Comparison of ENCODE assay signal across 21 mouse cellular contexts in genomic region chr6:136340669-136341068, GRCm38 (mm10). TPM values are rescaled to one million over a fixed set of nuclear protein-coding genes. Genes with fewer than 3 reads are reported as not detected.
"Had no signal": no experiment of that assay in that cellular context is flagged by ENCODE, and none has a peak within 500 bp of the region (broad histone marks: within the 10 kb centered on the region; RNA-seq: fewer than 3 reads in every experiment).

No protein-coding gene starts in this region.

- DNase-seq: kidney, postnatal 14 days; layer of hippocampus, postnatal 36 days; liver, embryonic 13.5 days; liver, postnatal 0 days; lung, postnatal 36 days; midbrain, embryonic 14.5 days; right cerebral cortex, adult 18-20 months; right cerebral cortex, postnatal 25 days; thymus, postnatal 4 days had no signal

- H3K27me3 ChIP-seq: liver, embryonic 13.5 days; neural tube, embryonic 15.5 days had no signal

- H3K27ac ChIP-seq: limb, embryonic 15.5 days; liver, embryonic 13.5 days; midbrain, embryonic 10.5 days; neural tube, embryonic 15.5 days had no signal

- H3K9ac ChIP-seq: limb, embryonic 15.5 days; liver, embryonic 13.5 days; liver, postnatal 0 days; neural tube, embryonic 15.5 days had no signal

- H3K36me3 ChIP-seq: limb, embryonic 15.5 days; liver, embryonic 13.5 days; midbrain, embryonic 10.5 days; neural tube, embryonic 15.5 days had no signal

- H3K4me1 ChIP-seq: limb, embryonic 15.5 days; liver, embryonic 13.5 days; midbrain, embryonic 10.5 days; neural tube, embryonic 15.5 days had no signal

- ATAC-seq: liver, postnatal 0 days; lung, postnatal 0 days had no signal

- H3K9me3 ChIP-seq: limb, embryonic 15.5 days; liver, embryonic 13.5 days; midbrain, embryonic 10.5 days; neural tube, embryonic 15.5 days had no signal

- H3K4me3 ChIP-seq: limb, embryonic 15.5 days; liver, embryonic 13.5 days; midbrain, embryonic 10.5 days; myocyte; neural tube, embryonic 15.5 days had no signal

- H3K4me2 ChIP-seq: limb, embryonic 15.5 days; liver, embryonic 13.5 days; neural tube, embryonic 15.5 days had no signal

RNA-seq across cellular contexts. Expression of gene Gm8994, which starts 13.3 kb away (rescaled TPM):
- total RNA-seq: layer of hippocampus, postnatal 36 days; left cerebral cortex, postnatal 36 days; megakaryocyte progenitor cell, adult 5-6 weeks had no signal
- polyA plus RNA-seq: kidney, embryonic 14.5 days; large intestine, adult 2 months; limb, embryonic 15.5 days; liver, embryonic 13.5 days; liver, postnatal 0 days; lung, postnatal 0 days; midbrain, embryonic 10.5 days; midbrain, embryonic 14.5 days; myocyte; neural tube, embryonic 11.5 days; neural tube, embryonic 15.5 days; small intestine, adult 2 months; stomach, embryonic 16.5 days had no signal
